Mouse (Mus musculus): Measurements from ENCODE around the gene Ephx1.
A peak's percentile ranks its signal among the peaks of the same experiment; 100 is the strongest.
"Not testable (repeated sequence)": the region's sequence is repeated elsewhere in the genome, so short reads cannot be mapped to it uniquely, and the experiment has no call there.

Gene Ephx1

DNA sequence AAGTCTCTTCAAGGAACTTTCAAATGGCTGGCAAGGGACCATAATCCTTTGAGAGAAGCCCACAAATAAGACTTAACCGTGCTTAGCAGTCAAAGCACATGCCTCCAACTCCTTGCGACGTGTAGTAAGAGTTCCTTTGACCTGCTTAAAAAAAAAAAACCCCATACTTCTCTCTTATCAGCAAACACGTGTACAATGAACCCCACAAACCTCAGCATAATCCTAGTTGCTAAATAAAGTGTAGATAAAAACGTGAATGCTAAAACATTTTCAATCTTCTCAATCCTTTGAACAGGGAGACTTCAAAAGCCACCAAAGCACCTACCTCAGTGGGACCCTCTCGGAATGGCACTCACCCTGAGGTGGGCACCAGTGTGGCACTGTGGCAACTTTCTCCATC, 7.3 kb downstream of the Ephx1 start:
- DNase-seq = no peak

DNA sequence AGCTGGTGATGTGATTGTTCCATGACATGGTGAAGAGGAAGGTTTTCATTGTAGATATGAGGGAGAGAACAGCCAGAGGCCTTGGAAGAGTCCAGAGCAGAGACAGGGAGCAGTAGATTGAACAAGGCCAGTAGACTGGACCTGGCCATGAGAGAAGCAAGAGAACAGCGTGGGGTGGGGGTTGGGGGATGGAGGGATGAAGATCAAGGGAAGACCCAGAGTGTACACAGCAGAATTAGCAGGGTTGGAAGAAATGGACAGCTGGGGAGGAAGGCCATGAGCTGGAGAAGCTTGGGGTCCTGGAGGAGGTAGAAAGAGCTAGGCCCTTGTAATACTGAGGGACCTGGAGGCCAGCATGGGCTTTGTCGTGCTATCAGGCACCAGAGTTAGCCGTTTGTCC, 8.3 kb downstream of the Ephx1 start:
- no peak for DNase-seq

DNA sequence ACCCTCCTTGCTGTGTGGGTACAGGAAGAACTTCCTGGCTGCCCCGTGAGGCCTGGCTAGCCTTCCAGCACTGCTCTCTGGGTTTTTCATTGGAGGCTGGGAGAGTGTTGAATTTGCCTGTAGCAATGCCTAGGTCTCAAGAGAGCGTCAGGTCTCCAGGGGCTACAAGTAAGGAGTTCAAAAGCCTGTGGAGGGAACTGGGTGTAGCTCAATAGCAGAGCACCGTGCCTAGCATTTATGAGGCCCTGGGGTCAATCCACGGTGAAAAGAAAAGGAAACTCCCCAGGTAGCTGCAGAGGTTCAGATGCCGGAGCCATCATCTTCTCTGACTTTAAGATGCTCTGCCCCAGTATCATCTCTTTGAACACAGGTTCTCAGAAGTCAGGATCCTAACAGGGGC, 9.1 kb downstream of the Ephx1 start:
- DNase-seq = no peak

DNA sequence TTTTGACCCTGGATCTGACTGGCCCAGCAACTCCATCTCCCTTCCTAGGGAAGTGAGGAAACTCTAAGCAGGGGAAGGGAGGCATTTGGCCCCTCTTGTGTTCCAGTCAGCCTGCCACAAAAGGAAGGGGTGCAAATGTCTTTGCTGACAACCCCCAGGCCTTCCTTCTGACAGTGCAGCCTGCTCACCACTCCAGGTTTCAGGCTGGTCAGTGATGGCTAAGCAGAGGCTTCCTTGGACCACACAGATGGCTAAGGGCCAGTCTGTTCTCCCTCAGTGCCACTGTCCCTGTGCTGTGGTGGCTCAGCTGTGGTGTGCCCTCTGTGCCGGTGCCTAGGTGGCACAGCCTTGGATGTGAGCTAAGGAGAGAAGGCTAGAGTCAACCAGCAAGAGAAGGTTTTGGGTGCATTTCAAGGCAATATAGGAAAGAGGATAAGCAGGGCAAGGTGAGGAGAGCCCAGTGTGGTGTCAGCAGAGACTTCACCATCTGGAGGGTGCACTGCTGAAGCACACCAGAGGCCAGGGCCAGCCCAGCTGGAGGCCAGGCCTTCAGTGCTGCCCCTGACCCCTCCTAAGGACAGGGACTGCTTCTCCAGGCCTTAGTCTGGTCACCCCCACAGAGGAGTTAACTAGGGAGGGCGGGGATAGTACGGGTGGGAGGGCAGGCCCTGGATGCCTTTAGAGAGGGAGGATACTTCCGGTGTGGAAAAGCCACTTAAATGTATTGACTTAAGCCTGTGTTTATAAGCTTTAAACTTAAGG, 10.4 kb downstream of the Ephx1 start:
- no peak for DNase-seq

DNA sequence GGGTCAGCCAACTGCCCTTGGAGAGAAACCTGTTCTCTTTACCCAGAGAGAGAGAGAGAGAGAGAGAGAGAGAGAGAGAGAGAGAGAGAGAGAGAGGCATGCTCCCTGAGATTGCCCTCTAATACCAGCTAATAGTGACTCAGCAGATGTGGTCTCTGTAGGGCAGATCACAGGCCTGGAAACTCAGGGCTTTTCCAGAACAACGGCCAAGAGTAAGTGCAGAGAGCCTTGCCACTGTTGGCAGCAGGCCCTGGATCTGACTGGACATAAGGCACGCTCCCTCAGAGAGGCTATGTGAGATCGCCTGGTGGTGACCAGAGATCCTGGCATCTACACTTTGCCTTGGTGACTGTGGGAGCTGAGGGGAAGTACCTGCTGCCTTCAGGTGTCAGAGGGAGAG, 10.9 kb downstream of the Ephx1 start:
- DNase-seq = no peak

DNA sequence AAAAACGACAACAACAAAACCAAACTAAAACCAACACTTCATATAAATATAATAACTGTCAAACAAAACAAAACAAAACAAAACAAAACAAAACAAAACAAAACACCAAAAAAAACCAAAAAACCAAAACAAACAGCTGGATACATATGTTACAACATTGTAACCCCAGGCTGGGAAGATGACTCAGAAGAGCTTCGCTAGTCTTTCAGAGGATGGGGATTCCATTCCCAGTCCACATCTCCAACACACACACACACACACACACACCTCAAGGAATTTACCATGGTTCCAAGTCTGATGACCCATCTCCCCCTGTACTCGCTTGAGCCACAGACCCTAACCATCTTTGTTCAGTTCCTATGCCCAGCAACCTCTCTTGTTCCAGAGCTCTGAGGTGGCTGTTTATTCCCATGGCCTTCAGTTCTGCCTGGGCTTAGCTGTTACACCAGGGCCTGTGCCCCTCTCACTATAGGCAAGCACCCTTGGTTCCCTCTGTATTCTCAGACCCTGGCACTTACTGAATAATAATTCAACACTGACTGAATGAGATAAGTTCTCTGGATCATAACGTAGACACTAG, 11.6 kb downstream of the Ephx1 start:
- DNase-seq = no peak

DNA sequence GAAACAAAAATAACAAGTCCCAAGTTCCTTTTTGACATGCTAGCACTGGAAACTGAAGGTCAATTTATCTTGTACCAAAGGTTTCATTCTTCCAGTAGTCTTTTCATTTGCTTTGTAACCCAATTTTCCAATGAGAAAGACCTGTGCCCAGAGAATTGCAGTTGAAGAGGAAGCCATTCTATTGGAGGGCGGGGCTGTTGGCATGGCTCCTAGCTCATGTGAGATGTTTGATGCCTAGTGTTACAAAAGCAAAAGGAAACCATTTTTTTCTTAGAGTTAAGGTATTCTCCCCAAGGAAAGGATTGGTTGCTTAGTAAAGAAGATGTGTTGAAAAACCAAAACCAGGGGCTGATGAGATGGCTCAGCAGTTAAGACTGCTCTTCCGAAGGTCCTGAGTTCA, 12.4 kb downstream of the Ephx1 start:
- no peak for DNase-seq

DNA sequence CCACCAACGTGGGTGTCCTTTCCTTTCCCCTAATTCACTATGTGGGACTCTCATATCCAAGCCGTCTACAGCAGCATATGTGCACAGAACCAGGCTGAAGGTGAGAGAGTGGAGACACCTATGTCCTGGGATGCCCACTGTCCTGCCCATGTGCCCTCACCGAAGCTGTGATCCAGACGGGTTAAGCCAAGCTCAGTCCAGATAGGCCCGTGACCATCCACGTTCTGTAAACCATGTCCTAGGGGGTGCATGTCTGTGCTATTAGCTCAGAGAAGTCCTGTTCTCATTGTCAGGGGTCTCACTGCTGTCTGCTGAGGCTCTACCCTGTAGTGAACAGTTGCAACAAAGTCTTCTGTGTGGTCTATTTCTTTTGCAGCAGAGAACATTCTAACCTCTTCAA, 12.9 kb downstream of the Ephx1 start:
- DNase-seq = no peak

DNA sequence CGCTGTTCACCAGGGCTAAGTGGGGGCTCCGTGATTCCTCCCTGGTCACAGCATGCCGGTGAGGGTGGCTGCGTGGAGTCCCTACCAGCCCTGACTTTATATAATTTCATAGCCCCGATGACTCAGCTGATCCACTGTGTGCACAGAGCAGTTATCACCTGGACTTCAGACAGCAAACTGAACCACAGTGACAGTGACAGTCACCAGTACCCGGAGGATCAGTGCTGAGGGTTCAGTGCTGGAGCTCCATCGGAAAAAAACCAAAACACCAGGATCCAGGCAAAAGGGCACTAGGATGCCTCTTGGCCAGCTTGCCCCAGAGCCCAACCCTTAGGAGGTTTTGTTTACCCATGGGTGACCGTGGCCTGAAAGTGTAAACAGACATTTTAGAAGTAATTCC, 15.4 kb downstream of the Ephx1 start:
- DNase-seq = no peak

DNA sequence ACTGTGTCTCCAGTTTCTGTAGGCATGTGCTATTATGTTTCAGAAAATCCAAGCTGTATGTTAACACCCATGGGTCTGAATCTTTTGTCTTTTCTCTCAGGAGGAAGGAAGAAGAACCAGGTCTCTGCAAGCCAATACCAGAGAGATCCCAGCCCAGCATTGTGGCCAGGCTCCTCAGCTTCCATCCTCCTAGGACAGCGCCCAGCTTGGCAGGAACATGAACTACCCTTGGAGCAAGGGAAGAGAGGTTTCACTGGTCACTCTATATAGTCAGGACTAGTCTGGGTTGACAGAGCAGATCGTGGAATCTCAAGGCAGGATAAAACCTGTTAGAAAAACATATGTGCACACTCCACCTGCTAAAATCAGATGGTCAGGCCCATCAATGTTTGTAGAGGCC, 16.9 kb downstream of the Ephx1 start:
- DNase-seq = no peak

DNA sequence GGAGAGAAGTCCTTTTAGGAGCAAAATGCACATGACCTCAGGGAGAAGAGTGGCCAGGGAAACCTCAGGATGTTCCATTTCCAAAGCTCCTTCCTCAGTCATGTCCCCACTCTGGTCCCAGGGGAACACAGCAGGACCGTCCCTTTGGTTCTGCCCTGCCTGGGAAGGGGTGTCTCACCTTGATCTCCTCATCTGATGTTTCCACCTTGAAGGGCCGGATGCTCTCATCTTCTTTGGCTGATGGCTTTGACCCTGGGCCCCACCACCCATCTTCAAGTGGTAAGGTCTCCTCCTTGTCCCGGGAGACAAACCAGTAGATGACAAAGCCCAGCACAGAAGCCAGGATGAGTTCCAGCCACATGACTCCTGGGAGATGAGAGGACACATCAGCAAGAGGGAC, 19.1 kb downstream of the Ephx1 start:
- DNase-seq = no peak

DNA sequence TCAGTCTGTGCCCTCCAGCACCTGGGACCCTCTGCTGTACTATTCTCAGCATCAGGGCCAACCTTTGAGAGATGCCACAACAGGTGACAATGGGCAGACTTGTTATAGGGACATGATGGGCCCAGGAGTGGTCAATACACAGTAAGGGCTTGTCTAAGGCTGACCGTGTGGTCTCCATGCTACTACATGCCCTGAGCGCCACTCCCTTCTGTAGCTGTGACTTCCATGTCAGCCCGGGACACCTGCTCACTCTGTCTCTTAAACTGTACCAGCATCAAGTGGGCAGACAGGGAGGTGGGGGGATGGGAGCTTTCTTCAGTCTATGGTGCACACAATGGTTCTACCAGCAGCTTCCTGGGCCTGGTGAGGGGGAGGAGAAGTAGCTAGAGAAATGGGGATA, 19.5 kb downstream of the Ephx1 start:
- no peak for DNase-seq

DNA sequence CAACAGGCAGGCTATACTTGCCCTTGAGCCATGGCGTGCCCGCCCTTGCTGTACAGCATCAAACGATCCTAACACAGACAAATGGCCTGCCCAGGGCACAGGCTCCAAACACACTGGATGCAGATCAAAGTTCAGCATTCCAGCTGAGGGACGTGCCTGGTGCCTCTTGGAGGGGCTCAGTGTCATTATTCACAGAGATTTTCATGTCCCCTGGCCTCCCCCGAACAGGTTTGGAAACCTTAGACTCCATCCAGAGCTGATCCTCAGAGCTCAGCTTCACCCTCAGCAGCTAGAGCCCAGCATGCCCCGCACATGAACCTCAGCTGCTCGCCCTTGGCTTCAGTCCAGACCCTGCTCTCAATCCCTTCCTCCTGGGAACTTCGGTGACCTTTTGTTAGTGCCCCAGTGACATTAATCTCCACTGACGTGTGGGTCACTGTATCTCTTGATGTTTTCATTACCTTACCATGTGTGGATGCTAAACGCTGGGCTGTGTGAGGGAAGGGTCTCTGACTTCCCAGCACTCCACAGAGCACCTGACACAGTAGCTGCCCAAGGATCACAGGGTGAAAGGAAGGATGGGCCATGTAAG, 20.1 kb downstream of the Ephx1 start:
- no peak for DNase-seq

DNA sequence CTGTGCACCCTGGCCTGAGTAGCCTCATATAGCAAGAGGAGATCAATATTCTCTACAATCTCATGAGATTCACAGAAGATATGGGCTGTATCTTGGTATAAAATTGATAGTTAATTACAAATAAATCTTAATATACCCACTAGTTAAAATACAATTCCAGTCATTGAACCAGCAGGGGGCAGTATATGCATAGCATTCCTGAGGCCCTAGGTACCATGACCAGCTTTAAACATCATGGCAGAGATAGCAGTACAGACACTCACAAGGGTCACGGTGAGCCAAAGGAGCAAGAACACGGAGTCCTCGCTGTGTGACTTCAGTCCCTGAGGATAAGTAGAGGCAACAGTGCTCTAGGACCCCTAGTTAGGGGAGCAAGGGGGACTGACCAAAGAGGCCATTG, 28.6 kb downstream of the Ephx1 start:
- peak; percentile 39 for DNase-seq

DNA sequence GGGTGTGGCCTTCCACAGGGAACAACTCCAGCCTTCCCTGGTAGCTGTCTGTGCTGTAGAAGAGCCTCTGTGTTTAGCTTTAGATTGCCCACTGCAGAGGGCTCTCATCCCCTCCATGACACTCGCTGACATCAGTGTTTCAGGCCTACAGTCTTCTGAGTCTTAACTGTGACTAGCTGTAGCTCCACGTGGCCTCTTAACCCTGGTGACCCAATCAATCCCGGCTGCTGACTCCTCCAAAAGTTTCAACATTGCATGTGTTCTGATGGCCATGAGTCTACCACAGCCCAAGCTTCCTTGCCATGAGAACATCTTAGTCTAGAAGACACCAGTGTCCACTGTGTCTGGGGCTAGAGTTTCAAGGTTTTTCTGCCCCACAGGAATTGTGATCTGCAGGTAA, 30.0 kb downstream of the Ephx1 start:
- DNase-seq = no peak

DNA sequence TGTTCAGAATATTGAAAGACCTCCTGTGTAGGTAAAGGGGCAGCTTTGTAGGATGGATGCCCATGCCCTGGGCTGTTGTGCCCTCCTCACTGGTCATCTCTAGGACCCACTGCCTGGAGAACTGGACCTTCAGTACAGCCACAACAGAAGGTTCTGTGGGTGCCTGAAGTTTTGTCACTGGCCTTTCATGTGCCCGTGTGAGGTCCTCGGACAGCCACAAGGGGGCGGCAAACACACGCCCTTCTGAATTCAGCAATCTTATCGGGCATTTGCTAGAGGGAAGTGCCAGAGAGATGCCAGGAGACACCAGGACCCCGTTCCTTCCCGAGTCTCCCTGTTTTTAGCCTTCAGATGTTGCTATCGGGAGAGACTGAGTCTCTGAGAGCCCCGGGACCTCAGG, 32.9 kb downstream of the Ephx1 start:
- DNase-seq = peak; percentile 70

DNA sequence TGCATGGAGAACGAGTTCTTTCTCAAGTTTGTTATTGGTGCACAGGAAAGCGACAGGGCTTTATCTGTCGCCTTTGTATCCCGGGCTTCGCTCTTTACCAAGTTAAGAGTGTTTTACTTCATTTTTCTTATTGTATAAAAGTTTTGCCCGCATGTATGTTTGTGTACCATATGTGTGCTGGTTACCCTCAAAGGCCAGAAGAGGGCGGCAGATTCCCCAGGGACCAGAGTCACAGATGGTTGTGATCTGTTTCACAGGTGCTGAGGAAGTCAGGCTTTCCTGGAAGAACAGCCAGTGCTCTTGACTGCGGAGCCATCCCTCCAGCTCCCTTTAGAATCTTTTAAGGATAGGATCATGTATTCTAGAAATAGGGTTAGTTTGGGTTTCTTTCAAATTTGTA, 34.0 kb downstream of the Ephx1 start:
- no peak for DNase-seq

DNA sequence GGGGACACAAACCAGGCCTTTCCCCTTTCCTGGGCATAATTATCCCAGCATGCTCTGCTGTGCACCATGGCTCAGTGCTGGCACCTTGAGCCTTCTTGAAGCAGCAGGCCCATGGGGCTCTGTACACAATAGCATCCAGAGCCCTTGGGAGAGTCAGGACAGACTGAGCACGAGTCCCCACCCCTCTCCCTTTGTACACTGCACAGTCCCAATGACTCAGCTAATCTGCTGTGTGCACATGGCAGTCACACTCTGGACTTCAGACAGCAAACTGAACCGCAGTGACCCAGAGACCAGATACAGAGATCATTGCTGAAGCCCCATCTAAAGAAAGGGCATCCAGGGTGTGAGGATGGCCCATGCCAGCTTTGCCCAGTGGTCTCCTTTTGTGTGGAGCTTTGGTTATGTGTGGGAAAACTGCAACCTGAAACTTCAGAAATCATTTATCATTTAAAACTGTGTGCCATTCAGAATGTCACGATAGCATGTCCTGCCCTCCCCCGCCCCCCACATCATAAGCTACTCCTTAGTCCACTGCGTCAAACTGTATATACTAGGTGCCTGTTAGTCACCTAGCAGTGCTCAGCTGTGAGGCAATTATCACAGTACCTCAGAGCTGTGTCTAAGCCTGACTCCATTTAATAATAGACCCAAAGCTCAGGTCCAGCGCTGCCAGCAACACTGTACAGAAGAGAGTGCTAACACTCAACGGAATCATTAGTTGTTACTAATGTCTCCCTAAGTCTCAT, 39.2 kb downstream of the Ephx1 start:
- DNase-seq = not testable (repeated sequence)

DNA sequence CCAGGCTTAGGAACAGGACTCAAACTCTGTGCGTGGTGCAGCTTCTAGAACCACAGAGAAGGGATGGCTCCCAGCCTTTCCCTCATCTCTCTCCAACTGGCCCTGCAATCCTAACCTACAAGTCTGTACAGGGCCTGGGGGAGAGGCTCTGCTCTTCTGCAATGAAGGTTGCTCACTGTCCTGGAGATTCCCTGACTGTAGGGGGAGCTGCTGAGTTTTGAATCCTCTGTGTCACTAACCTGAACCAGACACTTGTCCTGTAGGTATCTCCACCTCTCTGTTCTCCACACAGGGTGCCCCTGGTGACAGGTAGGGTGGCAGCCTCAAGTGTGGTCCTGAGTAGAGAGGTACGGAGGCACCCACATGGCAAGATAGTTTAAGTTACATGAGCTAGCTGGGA, 40.2 kb downstream of the Ephx1 start:
- no peak for DNase-seq

DNA sequence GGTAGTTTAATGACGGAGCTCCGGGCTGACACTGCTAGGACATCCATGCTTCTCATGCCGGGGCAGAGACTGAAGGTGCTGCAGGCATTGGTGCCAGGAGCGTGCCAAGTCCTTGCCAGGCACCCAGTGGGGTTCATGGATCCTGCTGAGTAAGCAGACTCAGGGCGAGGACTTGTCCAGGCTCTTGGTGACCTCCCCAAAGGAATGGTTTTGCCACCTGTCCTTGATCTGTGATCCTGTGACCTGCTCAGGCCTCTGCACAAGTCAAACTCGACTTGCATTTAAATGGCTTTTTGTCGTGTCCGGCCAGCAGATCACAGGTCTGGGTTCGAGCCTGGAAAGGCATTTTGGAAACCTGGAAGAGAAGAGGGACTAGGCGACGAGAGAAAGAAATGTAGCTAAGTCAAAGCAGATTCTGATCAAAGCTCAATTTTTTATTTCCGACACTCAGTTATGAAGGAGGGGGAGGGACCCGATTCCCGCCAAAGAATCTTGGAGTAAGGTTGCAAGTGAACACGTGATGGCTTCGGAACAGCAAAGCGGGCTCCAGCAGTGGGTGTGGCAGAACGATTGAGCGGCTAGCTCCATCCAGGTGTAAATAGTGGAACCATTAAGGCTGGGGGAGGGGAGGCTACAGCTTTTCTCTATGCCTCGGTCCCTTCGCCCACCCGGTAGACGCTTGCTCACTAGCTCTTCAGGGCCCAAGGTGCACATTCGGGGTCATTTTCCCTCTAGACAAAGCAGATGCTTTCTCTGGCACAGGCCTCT, 41.0 kb downstream of the Ephx1 start:
- DNase-seq = no peak

DNA sequence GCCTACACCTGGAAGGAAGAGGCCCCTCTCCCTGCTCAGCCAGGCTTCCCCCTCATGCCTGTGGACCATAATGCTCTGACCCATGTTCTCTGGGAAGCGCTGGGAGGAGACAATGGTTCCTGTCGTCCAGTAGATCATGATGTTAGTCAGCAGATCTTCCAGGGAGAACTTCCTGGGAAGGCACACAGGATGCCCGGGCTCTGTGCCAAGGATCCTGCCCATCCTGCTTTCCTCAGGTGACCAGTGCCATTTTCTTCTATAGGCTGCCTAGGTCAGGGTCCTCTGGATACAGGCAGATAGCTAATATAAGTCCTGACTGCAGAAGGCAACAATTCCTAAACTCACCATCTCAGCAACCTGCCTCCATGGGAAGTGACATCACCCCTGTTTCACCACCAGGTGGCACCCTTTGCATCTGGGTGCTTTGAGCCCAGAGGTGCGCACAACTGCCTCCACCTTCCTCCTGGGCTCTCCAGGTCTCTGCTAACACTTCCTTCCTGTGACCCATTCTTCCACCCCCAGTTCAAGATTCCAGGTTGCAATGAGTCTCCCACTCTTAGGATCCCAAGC, 44.5 kb downstream of the Ephx1 start:
- no peak for DNase-seq

DNA sequence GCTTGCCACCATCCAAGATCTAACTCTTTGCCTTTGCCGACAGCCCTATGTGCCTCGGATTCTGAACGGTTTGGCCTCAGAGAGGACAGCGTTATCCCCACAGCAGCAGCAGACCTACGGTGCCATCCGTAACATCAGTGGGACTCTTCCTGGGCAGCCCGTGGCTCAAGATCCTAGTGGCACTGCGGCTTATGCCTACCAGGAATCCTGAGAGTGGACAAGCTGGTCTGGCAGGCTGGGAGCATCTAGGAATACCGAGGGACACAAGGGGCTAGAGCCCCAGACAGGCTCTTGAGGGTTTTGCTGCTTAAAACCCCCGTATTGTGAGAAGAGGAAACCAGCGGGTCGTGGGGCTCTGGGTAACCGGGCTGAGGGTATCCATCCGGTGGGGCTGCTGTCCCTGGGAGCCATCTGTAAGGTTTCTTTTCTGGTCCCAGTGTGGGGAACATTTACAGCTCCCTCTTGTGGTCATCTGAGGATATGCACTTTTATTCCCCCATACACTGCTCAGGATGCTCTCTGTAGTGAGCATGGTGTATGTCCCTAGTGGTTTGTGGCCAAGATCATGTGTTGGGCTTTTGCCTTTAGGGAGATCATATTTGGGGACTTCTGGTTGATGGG, 46.5 kb downstream of the Ephx1 start:
- DNase-seq = no peak
